Mouse (Mus musculus) frontal cortex, adult 2 months (tissue): ENCODE data around the gene Ttc7b. TPM values are rescaled to one million over a fixed set of nuclear protein-coding genes. Genes with fewer than 3 reads are reported as not detected.

Experiments used
- DNase-seq, 2 experiments: peaks; one replicate each; pipeline ENCODE4 v3.0.0; 2022; ENCODE audit warnings: low spot score in 1 of 2; ENCODE audit errors: extremely low spot score in 1 of 2
- polyA plus RNA-seq: library from polyadenylated mRNA; depleted of rRNA; stranded (reverse); fragments of >200 nt; gene quantifications from 2 replicates; pipeline ENCODE4 v1.2.3, GENCODE M21; 2012

Ttc7b gene
- polyA plus RNA-seq, 1 experiment = 194 TPM

DNA sequence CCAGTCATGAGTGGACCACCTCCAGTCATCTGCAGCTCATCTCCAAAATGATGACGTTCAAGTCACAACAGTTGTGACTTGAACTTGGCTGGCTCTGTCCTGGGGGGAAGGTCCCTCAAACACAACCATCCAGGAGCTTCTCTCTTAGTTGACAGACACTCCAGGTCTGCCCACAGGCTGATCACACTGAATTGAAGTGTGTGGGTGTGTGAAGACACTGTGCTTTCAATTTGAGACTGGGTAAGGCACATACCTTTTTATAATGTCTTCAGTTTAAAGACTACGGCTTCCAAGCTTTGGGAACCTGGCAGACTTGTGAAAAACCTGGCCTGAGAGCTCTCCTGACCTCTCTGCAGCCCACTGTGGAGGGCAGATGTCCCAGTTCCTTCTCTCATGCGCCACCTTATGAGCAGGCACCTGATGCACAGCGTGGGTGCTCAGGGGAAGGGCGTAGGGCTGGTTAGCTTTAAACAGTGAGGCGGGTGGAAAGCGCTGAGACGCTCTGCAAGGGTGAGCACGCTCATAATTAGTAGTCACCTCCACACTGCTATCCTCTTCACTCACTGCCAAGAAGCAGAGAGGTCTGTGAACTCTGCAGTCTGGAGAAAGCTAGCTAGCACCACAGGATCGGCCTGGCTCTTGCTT is 28.5 kb downstream of the Ttc7b start:
- no peak for DNase-seq

DNA sequence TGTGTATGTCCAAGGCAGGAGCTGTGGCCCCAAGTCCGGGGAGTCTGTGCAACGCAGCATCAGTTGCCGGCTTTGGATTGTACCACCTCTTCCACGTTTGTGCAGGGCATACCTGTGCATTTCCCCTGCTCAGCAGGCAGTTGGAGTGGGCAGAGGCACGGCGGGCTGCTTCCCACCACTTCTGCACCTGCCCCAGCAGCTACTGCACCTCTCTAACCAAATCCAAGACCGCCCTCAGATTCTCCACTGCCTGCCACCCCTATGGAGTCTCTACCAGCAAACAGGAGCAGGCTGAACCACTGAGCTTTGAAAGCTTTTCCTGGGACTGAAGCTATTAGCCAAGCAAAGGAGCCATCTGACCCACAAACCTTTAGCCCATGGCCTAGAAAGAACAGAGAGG is 30.8 kb downstream of the Ttc7b start:
- no peak for DNase-seq

DNA sequence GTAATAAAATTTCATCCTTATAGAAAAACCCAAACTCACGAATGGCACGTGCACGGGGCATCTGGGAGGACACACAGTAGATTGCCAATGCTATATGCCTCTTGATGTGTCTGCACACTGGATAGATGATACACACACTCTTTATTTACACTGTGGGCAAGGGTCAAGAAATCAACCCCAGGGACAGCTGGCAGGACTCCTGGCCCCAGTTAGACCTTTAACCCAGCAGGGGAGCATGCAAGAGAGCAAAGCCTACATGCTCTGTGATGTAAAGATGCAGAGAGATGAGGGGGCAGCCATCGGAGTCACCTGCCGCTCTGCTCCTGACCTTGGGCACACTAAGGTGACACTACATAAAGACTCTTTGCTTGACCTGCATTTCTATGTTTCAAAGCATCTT is 32.3 kb downstream of the Ttc7b start:
- no peak for DNase-seq

DNA sequence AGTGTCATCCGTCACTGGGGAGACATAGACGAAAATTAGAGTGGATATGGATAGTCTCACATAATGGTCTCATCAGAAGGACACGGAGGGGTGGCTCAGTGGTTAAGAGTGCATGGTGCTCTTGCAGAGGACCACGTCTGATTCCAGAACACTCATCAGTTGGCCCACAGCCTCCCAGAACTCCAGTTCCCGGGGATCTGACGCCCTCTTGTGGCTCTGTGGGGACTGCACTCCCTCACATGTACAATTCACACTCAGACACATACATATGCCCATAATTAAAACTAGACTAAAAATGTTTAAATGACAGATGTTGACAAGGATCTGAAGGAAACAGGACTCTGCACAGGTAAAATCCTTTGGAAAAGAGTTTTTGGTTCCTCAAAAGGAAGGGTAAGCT is 34.4 kb downstream of the Ttc7b start:
- DNase-seq = no peak

DNA sequence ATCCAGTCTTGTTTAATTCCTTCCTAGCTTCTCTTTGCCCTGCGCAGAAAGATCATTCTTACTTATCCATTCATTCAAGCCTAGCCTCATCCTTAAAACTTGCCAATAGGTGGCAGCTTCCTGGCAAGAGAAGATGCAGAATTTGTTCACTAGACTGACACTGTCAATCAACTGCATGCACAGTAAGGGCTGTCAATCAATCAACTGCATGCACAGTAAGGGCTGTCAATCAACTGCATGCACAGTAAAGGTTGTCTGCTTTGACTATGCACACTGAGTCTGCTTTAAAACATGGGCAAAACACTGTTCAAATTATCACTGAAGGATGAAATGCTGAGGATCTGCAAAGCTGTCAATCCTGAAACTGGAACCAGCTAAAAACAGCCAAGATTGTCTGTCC is 37.6 kb downstream of the Ttc7b start:
- DNase-seq = no peak

DNA sequence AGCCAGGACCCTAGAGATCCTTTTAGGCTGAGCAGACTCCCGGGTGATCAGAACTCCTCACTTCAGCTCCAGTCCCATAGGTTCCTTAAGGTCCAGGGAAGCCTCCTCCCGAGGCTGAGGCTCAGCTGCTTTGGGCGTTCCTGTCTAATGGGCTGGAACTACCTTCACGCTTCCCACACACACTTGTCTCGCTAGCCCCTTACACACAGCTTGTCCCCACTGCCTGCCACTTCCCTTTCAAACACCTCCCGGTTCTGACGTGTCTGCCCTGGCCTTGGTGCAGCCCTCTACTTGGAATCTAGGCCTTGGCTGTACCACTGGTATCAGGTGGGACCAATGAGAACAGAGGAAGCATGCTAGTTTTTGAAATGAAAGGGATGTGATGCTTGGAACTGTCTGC is 38.4 kb downstream of the Ttc7b start:
- DNase-seq = no peak

DNA sequence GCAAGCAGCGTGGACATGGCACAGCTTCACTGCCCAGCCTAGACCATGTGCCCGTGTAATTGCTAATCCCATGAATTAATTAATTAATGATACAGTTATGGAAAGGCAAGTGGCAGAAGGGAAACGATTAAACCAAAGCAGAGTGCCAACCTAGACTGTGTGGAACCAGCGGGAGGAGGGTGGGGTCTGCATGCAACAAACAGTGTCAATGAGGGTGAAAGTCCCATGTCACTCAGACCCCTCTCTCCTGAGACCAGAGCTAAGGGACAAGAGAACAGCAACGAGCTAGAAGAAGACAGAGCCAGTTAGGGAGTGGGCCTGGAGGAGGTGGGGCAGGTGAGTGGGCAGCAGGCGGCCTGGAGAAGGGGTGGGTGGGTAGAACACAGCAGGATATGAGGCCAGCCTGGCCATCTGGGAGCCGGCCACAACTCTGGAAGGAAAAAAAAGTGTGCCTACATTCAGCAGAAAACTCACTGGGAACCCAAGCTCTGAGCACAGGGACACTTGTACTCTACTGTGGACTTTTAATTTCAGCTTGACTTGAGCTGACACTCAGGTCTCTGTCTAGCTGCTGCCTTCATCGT is 39.1 kb downstream of the Ttc7b start:
- no peak for DNase-seq

DNA sequence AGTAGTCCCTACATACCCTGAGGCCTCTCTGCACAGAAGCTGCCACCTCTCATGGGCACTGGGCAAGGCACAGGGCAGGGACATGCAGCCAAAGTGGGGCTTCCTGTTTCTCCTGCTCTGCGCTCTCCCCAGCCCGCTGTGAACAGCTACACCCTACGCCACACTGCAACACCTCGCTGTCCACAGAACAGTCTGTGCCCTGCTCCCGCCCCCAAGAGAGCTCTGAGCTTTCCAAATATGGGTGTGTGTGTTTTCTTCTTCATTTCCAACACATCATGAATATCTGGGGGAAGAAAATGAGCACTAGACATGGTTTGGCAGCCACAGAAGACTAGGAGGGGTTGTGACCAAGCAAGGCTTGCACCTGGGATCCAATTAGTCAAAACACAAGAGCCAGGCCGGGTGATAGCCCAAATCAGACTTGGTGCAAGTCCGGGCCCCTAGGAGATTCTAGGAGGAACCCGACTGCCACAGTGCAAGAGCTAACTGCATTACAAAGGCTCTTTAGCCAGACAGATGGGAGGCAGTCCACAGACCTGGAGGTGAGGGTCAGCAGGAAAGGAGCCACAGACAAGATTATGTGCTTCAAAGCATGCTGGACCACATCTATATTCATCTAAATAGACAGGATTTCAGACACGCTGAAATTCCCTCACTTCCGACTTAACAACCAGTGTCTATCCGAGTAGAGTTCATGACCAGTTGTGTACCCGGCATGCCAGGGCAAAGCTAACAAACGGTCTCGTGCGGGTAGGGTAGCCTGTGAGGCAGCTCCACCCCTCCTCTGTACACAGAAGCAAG is 39.8 kb downstream of the Ttc7b start:
- DNase-seq = peak; percentile 77 to 78

DNA sequence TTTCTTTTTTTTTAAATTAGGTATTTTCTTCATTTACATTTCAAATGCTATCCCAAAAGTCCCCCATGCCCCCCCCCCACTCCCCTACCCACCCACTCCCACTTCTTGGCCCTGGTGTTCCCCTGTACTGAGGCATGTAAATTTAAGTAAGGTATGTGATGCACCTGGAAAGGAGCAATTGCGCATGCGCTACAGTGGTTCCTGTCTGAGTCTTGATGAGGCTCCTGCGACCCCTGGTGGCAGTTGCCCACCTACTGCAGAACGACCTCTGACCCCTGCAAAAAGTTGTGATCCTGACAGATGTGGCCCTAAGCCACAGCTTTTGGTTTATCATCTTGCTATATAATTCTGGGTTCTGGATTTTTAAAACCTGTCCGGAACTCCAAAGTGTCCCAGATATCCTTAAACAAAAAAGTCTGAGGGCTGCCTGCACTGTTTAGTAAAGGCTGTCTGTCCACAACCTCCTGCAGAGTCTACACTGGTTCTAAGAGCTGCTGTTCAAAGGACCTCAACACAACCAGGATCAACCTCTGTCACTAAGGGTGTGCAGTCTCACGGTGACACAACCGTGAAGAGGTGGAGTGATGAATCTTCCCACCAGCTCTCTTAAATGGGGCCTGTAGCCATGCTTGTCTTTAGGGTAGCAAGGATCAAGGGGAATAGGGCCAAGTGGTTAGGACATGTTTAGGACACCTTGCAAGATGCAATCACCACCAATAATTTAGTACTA is 40.6 kb downstream of the Ttc7b start:
- no peak for DNase-seq

DNA sequence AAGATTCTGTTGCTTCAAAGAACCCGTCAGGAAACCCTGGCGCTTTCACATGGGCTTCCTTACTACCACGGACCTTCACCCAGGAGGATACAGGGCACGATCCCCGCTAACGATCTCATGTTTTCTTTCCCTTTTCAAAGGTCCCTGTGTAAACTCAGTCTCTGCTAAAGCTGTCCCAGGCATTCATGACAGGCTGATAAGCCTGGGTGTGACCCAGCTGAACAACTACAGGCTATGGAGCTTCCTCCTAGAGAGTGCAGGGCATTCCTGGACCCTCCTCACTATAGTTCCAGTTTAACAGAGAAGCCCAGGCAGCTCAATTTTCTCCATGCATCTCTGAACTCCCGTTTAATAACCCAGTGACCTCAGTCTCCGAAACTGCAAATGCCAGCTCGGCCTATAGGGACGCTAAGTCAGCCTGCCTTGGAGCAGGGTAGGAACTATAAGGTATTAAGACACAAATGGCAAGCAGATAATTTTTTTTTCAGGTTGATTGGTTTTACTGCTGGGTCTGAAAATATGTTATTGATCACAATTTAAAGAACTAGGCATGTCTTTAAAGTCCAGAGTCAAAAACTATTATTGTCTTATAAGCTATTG is 41.3 kb downstream of the Ttc7b start:
- no peak for DNase-seq

DNA sequence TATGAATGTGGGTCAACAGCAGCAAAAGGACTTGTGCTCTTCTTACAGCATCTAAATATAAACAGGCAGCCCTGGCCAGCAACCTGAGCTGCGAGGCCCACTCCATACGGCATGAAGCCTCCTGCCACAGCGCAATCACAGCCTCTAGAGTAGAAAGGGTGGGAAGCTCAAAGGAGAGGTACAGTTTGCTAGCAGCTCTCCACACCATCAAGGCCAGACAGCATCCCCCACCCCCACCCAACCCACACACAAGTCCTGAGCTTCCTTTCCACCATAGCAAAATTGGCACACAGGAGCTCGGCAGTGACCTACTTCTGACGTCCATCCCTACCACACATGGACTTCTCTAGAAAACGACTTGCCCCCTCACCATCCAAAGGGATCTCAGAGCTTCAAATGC is 42.0 kb downstream of the Ttc7b start:
- peak in 1 of 2 experiments; percentile 51 for DNase-seq

DNA sequence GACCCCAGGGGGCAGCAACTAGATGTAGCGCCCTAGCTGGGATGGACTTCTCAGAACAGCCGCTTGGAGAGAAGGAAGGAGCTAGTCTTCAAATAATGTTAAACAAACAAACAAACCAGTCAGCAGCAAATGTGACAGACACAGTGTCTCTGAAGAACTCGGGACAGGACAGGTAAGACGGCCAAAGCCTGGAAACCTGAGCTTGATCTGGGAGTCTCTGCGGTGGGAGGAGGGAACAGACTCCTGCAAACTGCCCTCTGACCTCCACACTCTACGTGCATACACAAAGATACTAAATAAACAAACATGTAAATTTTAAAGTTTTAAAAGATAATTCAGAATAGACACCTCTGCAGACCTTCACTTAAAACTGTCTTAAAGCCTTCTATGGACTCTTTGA is 42.5 kb downstream of the Ttc7b start:
- no peak for DNase-seq

DNA sequence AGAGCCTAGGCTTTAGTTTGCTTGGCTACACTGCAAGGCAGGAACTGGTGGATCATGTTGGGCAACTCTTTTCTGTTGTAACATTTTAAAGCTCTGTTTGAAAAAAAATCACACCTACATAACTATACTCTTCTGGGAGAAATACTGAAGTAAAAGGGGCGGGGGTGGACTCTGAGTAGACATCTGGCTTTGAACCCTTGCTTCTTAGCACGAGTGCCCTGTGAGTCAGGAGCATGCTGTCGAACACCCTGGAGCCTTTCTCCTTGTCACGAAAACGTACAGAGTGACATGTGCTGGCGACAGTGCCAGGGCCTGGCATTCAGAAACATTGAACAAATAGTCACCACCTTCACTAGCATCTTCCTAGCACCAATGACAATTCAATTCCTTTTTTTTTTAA is 43.2 kb downstream of the Ttc7b start:
- DNase-seq = peak in 1 of 2 experiments; percentile 63

DNA sequence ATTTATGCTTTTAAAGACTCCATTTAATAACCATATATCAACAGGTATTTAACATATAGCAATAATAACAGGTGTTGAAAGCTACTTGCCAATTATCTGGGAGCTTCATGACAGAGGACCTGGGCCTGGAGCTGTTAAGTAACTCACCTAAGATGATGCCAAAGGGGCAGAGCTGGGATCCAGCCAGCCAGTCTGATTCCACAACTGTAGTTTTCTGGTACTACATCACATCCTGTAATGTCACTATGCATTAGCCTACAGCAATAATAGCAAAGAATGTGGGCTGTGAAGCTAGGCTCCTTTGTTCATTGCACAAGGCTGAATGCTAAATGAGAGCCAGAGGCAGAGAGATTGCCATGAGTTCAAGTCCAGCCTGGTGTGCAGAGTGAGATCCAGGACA is 44.3 kb downstream of the Ttc7b start:
- no peak for DNase-seq

DNA sequence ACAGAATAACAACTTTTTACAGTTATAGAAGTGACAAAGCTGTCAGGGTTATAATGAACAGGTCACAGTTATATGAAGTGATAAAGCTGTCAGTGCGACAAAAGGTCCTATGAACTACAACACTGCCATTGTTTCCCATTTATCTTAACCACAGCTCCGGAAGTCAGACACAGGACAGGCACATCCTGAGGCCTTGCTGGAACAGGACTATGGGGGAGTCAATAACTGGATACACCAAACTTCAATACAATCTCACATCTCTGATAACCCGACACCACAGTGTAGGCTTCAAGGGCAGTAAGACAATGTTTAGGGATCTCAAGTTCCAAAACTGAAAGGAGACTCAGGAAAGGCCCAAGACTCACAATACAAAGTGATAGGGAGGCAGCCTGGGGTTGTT is 45.1 kb downstream of the Ttc7b start:
- no peak for DNase-seq

DNA sequence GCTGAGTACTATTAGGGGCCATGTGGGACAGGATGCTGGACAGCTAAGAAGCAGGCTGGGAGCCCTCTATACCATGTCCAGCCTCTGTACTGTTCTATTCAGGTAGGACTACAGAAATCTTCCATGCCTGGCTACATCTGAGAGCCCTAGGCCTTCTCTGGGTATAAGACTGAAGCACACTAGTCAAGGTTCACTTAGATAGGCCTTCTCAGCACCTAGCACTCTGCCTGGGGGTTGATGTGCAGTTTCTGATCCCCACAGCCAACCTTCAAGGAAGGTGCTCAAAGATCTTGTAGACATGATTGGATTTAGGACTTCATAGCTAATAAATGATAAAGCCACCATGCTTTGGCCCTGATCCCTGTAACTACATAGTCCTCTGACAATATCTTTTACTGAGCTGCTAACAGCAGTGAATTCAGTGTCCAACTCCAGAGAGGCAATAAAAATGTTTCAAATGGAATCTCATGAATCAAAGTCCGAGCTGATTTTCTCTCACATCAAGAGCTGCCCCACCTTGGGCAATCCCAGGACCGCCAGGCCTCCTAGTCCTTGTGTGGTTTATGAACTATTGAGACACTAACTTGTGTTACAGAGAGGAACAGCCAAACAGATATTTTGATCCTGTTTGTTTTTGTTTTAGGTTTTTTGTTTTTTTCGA is 45.8 kb downstream of the Ttc7b start:
- no peak for DNase-seq

DNA sequence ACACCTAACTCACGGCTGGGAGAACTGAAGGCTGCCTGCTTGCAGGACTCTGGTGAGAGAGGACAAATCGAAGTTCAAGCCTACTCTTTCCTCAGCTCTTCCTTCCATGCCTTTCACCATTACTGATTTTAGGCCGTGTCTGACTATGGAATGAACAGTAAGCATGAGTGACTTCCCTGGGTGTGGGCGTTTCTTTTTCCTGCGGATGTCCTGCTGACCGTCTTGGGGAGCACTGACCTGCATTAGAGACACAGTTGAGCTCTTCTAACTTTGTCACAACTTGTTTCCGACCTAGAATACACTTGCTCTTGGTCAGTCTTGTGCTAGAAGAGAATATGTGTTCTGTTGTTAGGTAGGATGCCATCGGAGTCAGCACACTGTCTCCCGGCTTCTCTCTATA is 50.3 kb downstream of the Ttc7b start:
- DNase-seq = no peak

DNA sequence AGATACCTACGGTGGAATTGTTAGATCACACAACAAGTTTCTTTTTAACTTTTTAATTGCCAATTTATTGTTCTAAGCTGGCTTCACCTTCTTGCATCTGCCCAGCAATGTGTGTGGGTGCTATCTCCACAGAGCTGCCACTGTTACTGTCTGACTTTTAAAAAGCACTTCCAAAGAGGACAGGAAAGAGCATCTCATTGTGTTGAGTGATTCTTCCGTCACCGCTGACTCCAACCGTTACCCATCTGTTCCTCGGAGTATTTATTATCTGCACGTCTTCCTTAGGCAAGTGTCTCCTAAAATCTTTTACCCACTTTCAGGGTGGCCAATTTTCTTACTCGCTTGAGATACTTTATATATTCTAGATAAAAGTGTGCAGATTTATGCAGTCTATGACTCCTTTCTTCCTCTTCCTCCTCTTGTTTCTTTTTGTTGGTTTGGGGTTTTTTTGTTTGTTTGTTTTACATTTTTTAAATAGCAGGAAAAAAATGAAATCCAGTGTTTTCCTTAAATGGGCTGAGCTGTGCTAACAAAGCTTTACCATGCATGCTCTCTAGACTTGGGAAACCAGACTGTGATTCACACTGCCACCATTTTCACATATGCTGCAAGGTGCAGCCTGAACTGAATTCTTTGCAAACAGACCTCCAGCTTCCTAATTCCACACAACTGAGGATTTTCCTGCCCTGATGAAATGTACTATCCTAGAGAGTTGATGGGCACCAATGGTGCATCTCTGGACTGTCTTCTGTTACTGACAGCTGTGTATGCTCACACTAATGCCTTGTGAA is 50.9 kb downstream of the Ttc7b start:
- DNase-seq = peak in 1 of 2 experiments; percentile 59

DNA sequence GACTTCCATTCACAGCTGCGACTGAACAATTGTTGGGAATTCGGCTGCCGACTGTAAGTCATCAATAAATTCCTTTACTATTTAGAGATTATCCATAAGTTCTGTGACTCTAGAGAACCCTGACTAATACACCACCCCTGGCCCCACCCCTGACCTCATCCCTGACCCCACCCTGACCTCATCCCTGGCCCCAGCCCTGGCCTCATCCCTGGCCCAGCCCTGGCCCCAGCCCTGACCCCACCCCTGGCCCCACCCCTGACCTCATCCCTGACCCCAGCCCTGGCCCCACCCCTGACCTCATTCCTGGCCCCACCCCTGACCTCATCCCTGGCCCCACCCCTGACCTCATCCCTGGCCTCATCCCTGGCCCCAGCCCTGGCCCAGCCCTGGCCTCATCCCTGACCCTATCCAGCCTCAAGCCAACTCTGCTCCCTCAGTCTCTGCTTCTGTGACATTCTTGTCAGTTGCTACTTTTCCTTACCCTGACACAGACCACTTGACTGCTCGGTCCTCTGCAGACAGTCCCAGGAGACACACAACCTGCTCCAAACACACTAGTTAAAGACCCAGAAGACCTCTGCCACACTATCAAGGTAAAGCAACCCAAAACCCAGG is 55.4 kb downstream of the Ttc7b start:
- DNase-seq = no peak
